Mouse (Mus musculus) ES-Bruce4 (cell line): ENCODE data around the gene Cers2.

ENCODE experiments used
- EP300 ChIP-seq: IDR thresholded peaks from 2 replicates; pipeline ENCODE4 v1.6.1; 2011; ENCODE audit warnings: low read depth, low read length; ENCODE audit not compliant: insufficient read depth
- POLR2A ChIP-seq: IDR thresholded peaks from one replicate; pipeline ENCODE4 v1.8.1; 2011; ENCODE audit warnings: low read length; ENCODE audit not compliant: insufficient read depth

GRCm38 (mm10) chr3:95294316-95294715 lies 20.3 kb upstream of the Cers2 start:
- TF ChIP-seq POLR2A (no peak), EP300 (no peak)
